Mouse (Mus musculus) lung, postnatal 4 days (tissue): ENCODE measurements at regions not wholly inside any gene's neighbourhood (a gene's known extent, or its start where the extent isn't known, plus 50 kb on each side); places are given as distances from the start of the nearest gene placed in this dataset.

Experiments used
- DNase-seq, 2 experiments: peaks; one replicate each; pipeline ENCODE4 v3.0.0; 2021

GRCm38 (mm10) chr4:12522358-12522757, 350.5 kb upstream of the Fam92a start:
- DNase-seq: no peak

- DNase-seq: no peak
Measured at GRCm38 (mm10) chr4:12521246-12521645, 349.4 kb upstream of the Fam92a start.

- no peak for DNase-seq
Measured at GRCm38 (mm10) chr4:12516497-12516896, 344.7 kb upstream of the Fam92a start.

- DNase-seq: peak; percentile 56 to 64
Measured at GRCm38 (mm10) chr4:12511656-12512385, 340.0 kb upstream of the Fam92a start.

GRCm38 (mm10) chr4:12506851-12507551, 335.2 kb upstream of the Fam92a start:
- peak in 1 of 2 experiments; percentile 34 for DNase-seq

GRCm38 (mm10) chr4:12501086-12501485, 329.3 kb upstream of the Fam92a start:
- no peak for DNase-seq

- no peak for DNase-seq
Measured at GRCm38 (mm10) chr4:12498426-12498825, 326.6 kb upstream of the Fam92a start.

- no peak for DNase-seq
Measured at GRCm38 (mm10) chr4:12492468-12492867, 320.7 kb upstream of the Fam92a start.

- DNase-seq: no peak
Measured at GRCm38 (mm10) chr4:12491306-12491705, 319.5 kb upstream of the Fam92a start.

GRCm38 (mm10) chr4:12490066-12490465, 318.3 kb upstream of the Fam92a start:
- no peak for DNase-seq

GRCm38 (mm10) chr4:12489358-12489757, 317.5 kb upstream of the Fam92a start:
- DNase-seq: no peak

GRCm38 (mm10) chr4:12481481-12481880, 309.7 kb upstream of the Fam92a start:
- DNase-seq: no peak

- DNase-seq: no peak
Measured at GRCm38 (mm10) chr4:12476717-12477116, 304.9 kb upstream of the Fam92a start.

- DNase-seq: no peak
Measured at GRCm38 (mm10) chr4:12474981-12475568, 303.3 kb upstream of the Fam92a start.

GRCm38 (mm10) chr4:12474421-12474820, 302.6 kb upstream of the Fam92a start:
- no peak for DNase-seq

GRCm38 (mm10) chr4:12461701-12462100, 289.9 kb upstream of the Fam92a start:
- DNase-seq: no peak

- no peak for DNase-seq
Measured at GRCm38 (mm10) chr4:12461251-12461650, 289.4 kb upstream of the Fam92a start.

- no peak for DNase-seq
Measured at GRCm38 (mm10) chr4:12457978-12458597, 286.3 kb upstream of the Fam92a start.

GRCm38 (mm10) chr4:12452086-12452485, 280.3 kb upstream of the Fam92a start:
- DNase-seq: no peak

GRCm38 (mm10) chr4:12425507-12425906, 253.7 kb upstream of the Fam92a start:
- no peak for DNase-seq

GRCm38 (mm10) chr4:12421628-12422319, 250.0 kb upstream of the Fam92a start:
- no peak for DNase-seq

GRCm38 (mm10) chr4:12418086-12418485, 246.3 kb upstream of the Fam92a start:
- DNase-seq: no peak

- no peak for DNase-seq
Measured at GRCm38 (mm10) chr4:12395344-12395743, 223.5 kb upstream of the Fam92a start.
